Mouse (Mus musculus): Measurements from ENCODE around the gene Card14. TPM values are rescaled to one million over a fixed set of nuclear protein-coding genes. Genes with fewer than 3 reads are reported as not detected.

The Card14 gene
- polyA plus RNA-seq, 2 experiments: 1.7 to 2.0 TPM

GRCm38 (mm10) chr11:119392800-119393482 lies 85.4 kb downstream of the Card14 start, which contains the start of gene Rnf213:
Gene Rnf213, plus strand, starts transcription at chr11:119393100.
- WGBS: under 1% methylated on average over 19 of the region's 19 CpGs
- ATAC-seq (ENCODE audit: low FRiP score, low read depth): peak; percentile 77
- H3K36me3 ChIP-seq (ENCODE audit: control insufficient read depth, insufficient read depth, low read length): no peaks in the 10 kb centered on the region
- H3K4me2 ChIP-seq (replicated peaks; ENCODE audit: low read depth, low read length, severe bottlenecking): peak within 1 kb of the TSS; percentile 72
- H3K9me3 ChIP-seq (ENCODE audit: control insufficient read depth, low read length): no peaks in the 10 kb centered on the region
- H3K9ac ChIP-seq (ENCODE audit: low read depth, low read length, severe bottlenecking): peak within 1 kb of the TSS; percentile 49
- peak within 1 kb of the TSS; percentile 33 for H3K27ac ChIP-seq (replicated peaks; ENCODE audit: low read depth, low read length)
- H3K4me1 ChIP-seq (ENCODE audit: control insufficient read depth, insufficient read depth, low read length): peaks cover 19% of the 10 kb centered on the region
- H3K27me3 ChIP-seq (ENCODE audit: control insufficient read depth, insufficient read depth, low read length): peaks cover 18% of the 10 kb centered on the region; the same call in 1 of the 2 replicates
- H3K4me3 ChIP-seq (replicated peaks; ENCODE audit: low read length): peak within 1 kb of the TSS; percentile 51
- no peak for TF ChIP-seq POLR2A (IDR thresholded peaks at IDR 0.05; ENCODE audit: borderline replicate concordance, extremely low read depth, insufficient read depth, insufficient read length)
- DNase-seq (ENCODE audit: low spot score): peak; percentile 44

GRCm38 (mm10) chr11:119393483-119393804 lies 85.9 kb downstream of the Card14 start:
- DNase-seq (ENCODE audit: low spot score) (no peak), ATAC-seq (ENCODE audit: low FRiP score, low read depth) (no peak)
- H3K27ac ChIP-seq (replicated peaks; ENCODE audit: low read depth, low read length): peak overlapping the region; percentile 33; the same call in 1 of the 2 replicates
- peak overlapping the region; percentile 49 for H3K9ac ChIP-seq (ENCODE audit: low read depth, low read length, severe bottlenecking)
- peaks cover 18% of the 10 kb centered on the region; the same call in 1 of the 2 replicates for H3K27me3 ChIP-seq (ENCODE audit: control insufficient read depth, insufficient read depth, low read length)
- 19% methylated on average over 7 of the region's 7 CpGs for WGBS
- H3K4me3 ChIP-seq (replicated peaks; ENCODE audit: low read length): peak overlapping the region; percentile 51
- peak overlapping the region; percentile 72 for H3K4me2 ChIP-seq (replicated peaks; ENCODE audit: low read depth, low read length, severe bottlenecking)
- peaks cover 19% of the 10 kb centered on the region for H3K4me1 ChIP-seq (ENCODE audit: control insufficient read depth, insufficient read depth, low read length)
- no peak for TF ChIP-seq POLR2A (IDR thresholded peaks at IDR 0.05; ENCODE audit: borderline replicate concordance, extremely low read depth, insufficient read depth, insufficient read length)
- no peaks in the 10 kb centered on the region for H3K36me3 ChIP-seq (ENCODE audit: control insufficient read depth, insufficient read depth, low read length)
- H3K9me3 ChIP-seq (ENCODE audit: control insufficient read depth, low read length): no peaks in the 10 kb centered on the region

GRCm38 (mm10) chr11:119394210-119394609 lies 86.6 kb downstream of the Card14 start:
- Histone ChIP-seq H3K36me3 (ENCODE audit: control insufficient read depth, insufficient read depth, low read length) (no peaks in the 10 kb centered on the region), H3K4me2 (replicated peaks; ENCODE audit: low read depth, low read length, severe bottlenecking) (no peak overlapping the region), H3K27ac (replicated peaks; ENCODE audit: low read depth, low read length) (no peak overlapping the region), H3K27me3 (ENCODE audit: control insufficient read depth, insufficient read depth, low read length) (peaks cover 18% of the 10 kb centered on the region; the same call in 1 of the 2 replicates), H3K4me1 (ENCODE audit: control insufficient read depth, insufficient read depth, low read length) (peaks cover 19% of the 10 kb centered on the region), H3K9me3 (ENCODE audit: control insufficient read depth, low read length) (no peaks in the 10 kb centered on the region), H3K9ac (ENCODE audit: low read depth, low read length, severe bottlenecking) (no peak overlapping the region), H3K4me3 (replicated peaks; ENCODE audit: low read length) (no peak overlapping the region)
- ATAC-seq (ENCODE audit: low FRiP score, low read depth) (no peak), DNase-seq (ENCODE audit: low spot score) (no peak)
- 51% methylated on average over 6 of the region's 6 CpGs for WGBS
- no peak for TF ChIP-seq POLR2A (IDR thresholded peaks at IDR 0.05; ENCODE audit: borderline replicate concordance, extremely low read depth, insufficient read depth, insufficient read length)

MicroRNAs within 50 kb of the gene (microRNA counts, 519-probe panel; counts per million panel counts)
- not detected for microRNA mmu-miR-1932

Small RNA genes lying within 50 kb of the gene (microRNA-seq; reads per million reads assigned to microRNA genes)
- gene Mir1932: not detected

Other genes with a start within 250 kb of the Card14 start
- gene Cbx4, start 221.5 kb upstream of the Card14 start, polyA plus RNA-seq (2012; rRNA removed): 23.1 and 24.3 TPM in 2 replicates
- 10.9 and 11.4 TPM in 2 replicates for gene Cbx4, start 221.5 kb upstream of the Card14 start, polyA plus RNA-seq (2014; fragmentation: Nextera tagmentation; extraction: Ambion mirVana)
- 29.2 and 34.4 TPM in 2 replicates for gene Tbc1d16, start 79.3 kb upstream of the Card14 start, polyA plus RNA-seq (2012; rRNA removed)
- 16.3 and 16.7 TPM in 2 replicates for gene Tbc1d16, start 79.3 kb upstream of the Card14 start, polyA plus RNA-seq (2014; fragmentation: Nextera tagmentation; extraction: Ambion mirVana)
- gene Ccdc40, start 79.2 kb upstream of the Card14 start, polyA plus RNA-seq (2012; rRNA removed): 2.5 and 3.1 TPM in 2 replicates
- gene Ccdc40, start 79.2 kb upstream of the Card14 start, polyA plus RNA-seq (2014; fragmentation: Nextera tagmentation; extraction: Ambion mirVana): 2.1 and 2.7 TPM in 2 replicates
- 136 and 196 TPM in 2 replicates for gene Gaa, start 39.9 kb upstream of the Card14 start, polyA plus RNA-seq (2012; rRNA removed)
- gene Gaa, start 39.9 kb upstream of the Card14 start, polyA plus RNA-seq (2014; fragmentation: Nextera tagmentation; extraction: Ambion mirVana): 74.5 and 76.0 TPM in 2 replicates
- 206 and 228 TPM in 2 replicates for gene Eif4a3, start 7.7 kb upstream of the Card14 start, polyA plus RNA-seq (2012; rRNA removed)
- 339 and 342 TPM in 2 replicates for gene Eif4a3, start 7.7 kb upstream of the Card14 start, polyA plus RNA-seq (2014; fragmentation: Nextera tagmentation; extraction: Ambion mirVana)
- gene Sgsh, start 47.8 kb downstream of the Card14 start, polyA plus RNA-seq (2012; rRNA removed): 8.7 and 11.7 TPM in 2 replicates
- gene Sgsh, start 47.8 kb downstream of the Card14 start, polyA plus RNA-seq (2014; fragmentation: Nextera tagmentation; extraction: Ambion mirVana): 9.6 and 9.8 TPM in 2 replicates
- 28.5 and 31.9 TPM in 2 replicates for gene Slc26a11, start 47.8 kb downstream of the Card14 start, polyA plus RNA-seq (2012; rRNA removed)
- 10.7 and 11.1 TPM in 2 replicates for gene Slc26a11, start 47.8 kb downstream of the Card14 start, polyA plus RNA-seq (2014; fragmentation: Nextera tagmentation; extraction: Ambion mirVana)
- gene Rnf213, start 85.3 kb downstream of the Card14 start, polyA plus RNA-seq (2012; rRNA removed): 9.2 and 9.5 TPM in 2 replicates
- gene Rnf213, start 85.3 kb downstream of the Card14 start, polyA plus RNA-seq (2014; fragmentation: Nextera tagmentation; extraction: Ambion mirVana): 5.8 and 7.5 TPM in 2 replicates
- gene Endov, start 183.6 kb downstream of the Card14 start, polyA plus RNA-seq (2012; rRNA removed): 29.3 and 32.9 TPM in 2 replicates
- gene Endov, start 183.6 kb downstream of the Card14 start, polyA plus RNA-seq (2014; fragmentation: Nextera tagmentation; extraction: Ambion mirVana): 12.0 and 14.9 TPM in 2 replicates
- gene Nptx1, start 240.0 kb downstream of the Card14 start, polyA plus RNA-seq (2012; rRNA removed): 2.2 and 2.5 TPM in 2 replicates
- gene Nptx1, start 240.0 kb downstream of the Card14 start, polyA plus RNA-seq (2014; fragmentation: Nextera tagmentation; extraction: Ambion mirVana): 1.4 and 1.6 TPM in 2 replicates

Measured in limb, embryonic 14.5 days (tissue).